Mouse (Mus musculus): Measurements from ENCODE around the gene Adamts16.
A peak's percentile ranks its signal among the peaks of the same experiment; 100 is the strongest.
"Not testable (repeated sequence)": the region's sequence is repeated elsewhere in the genome, so short reads cannot be mapped to it uniquely, and the experiment has no call there.

Gene Adamts16

GRCm38 (mm10) chr13:70841421-70841904, at the start of gene Adamts16:
Gene Adamts16, minus strand, starts transcription at chr13:70841811.
- no peak for DNase-seq (ENCODE audit: low spot score in 2 of 2)

GRCm38 (mm10) chr13:70887136-70887535, 45.5 kb upstream of the Adamts16 start:
- no peak for DNase-seq (ENCODE audit: low spot score in 2 of 2)

- DNase-seq (ENCODE audit: low spot score in 2 of 2) = no peak
Measured at GRCm38 (mm10) chr13:70885006-70885405, 43.4 kb upstream of the Adamts16 start.

- DNase-seq (ENCODE audit: low spot score in 2 of 2) = no peak
Measured at GRCm38 (mm10) chr13:70883891-70884890, 42.6 kb upstream of the Adamts16 start.

GRCm38 (mm10) chr13:70879971-70880370, 38.4 kb upstream of the Adamts16 start:
- DNase-seq (ENCODE audit: low spot score in 2 of 2) = not testable (repeated sequence)

- no peak for DNase-seq (ENCODE audit: low spot score in 2 of 2)
Measured at GRCm38 (mm10) chr13:70877550-70877913, 35.9 kb upstream of the Adamts16 start.

GRCm38 (mm10) chr13:70876648-70877549, 35.3 kb upstream of the Adamts16 start:
- DNase-seq (ENCODE audit: low spot score in 2 of 2) = no peak

GRCm38 (mm10) chr13:70875411-70875949, 33.9 kb upstream of the Adamts16 start:
- no peak for DNase-seq (ENCODE audit: low spot score in 2 of 2)

GRCm38 (mm10) chr13:70874741-70875140, 33.1 kb upstream of the Adamts16 start:
- DNase-seq (ENCODE audit: low spot score in 2 of 2) = no peak

- DNase-seq (ENCODE audit: low spot score in 2 of 2) = not testable (repeated sequence)
Measured at GRCm38 (mm10) chr13:70873851-70874250, 32.2 kb upstream of the Adamts16 start.

- DNase-seq (ENCODE audit: low spot score in 2 of 2) = no peak
Measured at GRCm38 (mm10) chr13:70871049-70871448, 29.4 kb upstream of the Adamts16 start.

GRCm38 (mm10) chr13:70866971-70867625, 25.5 kb upstream of the Adamts16 start:
- DNase-seq (ENCODE audit: low spot score in 2 of 2) = no peak

GRCm38 (mm10) chr13:70865867-70866266, 24.3 kb upstream of the Adamts16 start:
- DNase-seq (ENCODE audit: low spot score in 2 of 2) = no peak

GRCm38 (mm10) chr13:70862162-70862908, 20.7 kb upstream of the Adamts16 start:
- no peak for DNase-seq (ENCODE audit: low spot score in 2 of 2)

GRCm38 (mm10) chr13:70853601-70854000, 12.0 kb upstream of the Adamts16 start:
- no peak for DNase-seq (ENCODE audit: low spot score in 2 of 2)

GRCm38 (mm10) chr13:70846933-70847332, 5.3 kb upstream of the Adamts16 start:
- DNase-seq (ENCODE audit: low spot score in 2 of 2) = no peak

GRCm38 (mm10) chr13:70845526-70845925, 3.9 kb upstream of the Adamts16 start:
- DNase-seq (ENCODE audit: low spot score in 2 of 2) = no peak

GRCm38 (mm10) chr13:70842126-70842525, 515 bp upstream of the Adamts16 start:
- no peak for DNase-seq (ENCODE audit: low spot score in 2 of 2)

GRCm38 (mm10) chr13:70840161-70840560, 1.4 kb downstream of the Adamts16 start:
- peak; percentile 28 to 40 for DNase-seq (ENCODE audit: low spot score in 2 of 2)

- DNase-seq (ENCODE audit: low spot score in 2 of 2) = no peak
Measured at GRCm38 (mm10) chr13:70837571-70837970, 4.0 kb downstream of the Adamts16 start.
